Mouse (Mus musculus) adrenal gland, postnatal 0 days (tissue): Measurements from ENCODE around the gene Llgl1. TPM values are rescaled to one million over a fixed set of nuclear protein-coding genes. Genes with fewer than 3 reads are reported as not detected.

Source experiments
- microRNA-seq: library from miRNA; unstranded; fragments of <30 nt; microRNA quantifications from one replicate; pipeline ENCODE4, GENCODE M21; 2016; ENCODE audit warnings: borderline replicate concordance; ENCODE audit not compliant: insufficient number of aligned reads
- polyA plus RNA-seq: library from polyadenylated mRNA; unstranded; fragments of >200 nt; fragmentation: Nextera tagmentation; extraction: Ambion mirVana; gene quantifications from 2 replicates; pipeline ENCODE4 v1.2.1, GENCODE M21; 2015

Gene Llgl1
- 19.4 and 21.3 TPM in 2 replicates for polyA plus RNA-seq

DNA sequence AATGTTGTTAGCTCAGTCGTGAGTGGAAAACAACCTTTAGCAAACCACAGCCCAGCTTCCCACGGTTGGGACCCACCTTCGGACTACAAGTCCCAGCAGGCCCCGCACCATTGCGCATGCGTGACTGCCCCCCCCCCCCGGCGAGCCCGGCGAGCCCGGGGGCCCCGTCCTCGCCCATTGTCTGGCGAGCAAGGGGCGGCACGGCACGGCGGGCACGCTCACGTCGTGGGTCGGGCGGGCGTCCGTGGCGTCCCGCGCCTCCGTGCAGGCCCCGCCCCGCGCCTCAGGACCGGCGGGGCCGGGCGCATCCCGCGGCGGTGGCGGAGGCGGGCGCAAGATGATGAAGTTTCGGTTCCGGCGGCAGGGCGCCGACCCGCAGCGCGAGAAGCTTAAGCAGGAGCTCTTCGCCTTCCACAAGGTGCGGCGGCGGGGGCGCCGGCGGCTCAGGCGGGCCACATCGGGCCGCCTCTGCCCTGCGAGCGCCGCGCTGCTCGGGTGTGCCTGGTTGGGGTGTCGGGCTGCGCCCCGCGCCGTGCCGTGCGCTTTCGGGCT, at the start of gene Llgl1:
Llgl1 (plus strand) TSS at position 200 of the 552 bp plus-strand sequence.

GRCm38 (mm10) chr11:60726601-60727391, 27.3 kb downstream of the Llgl1 start, which contains the start of gene Flii:
Flii (minus strand) TSS chr11:60727263.

GRCm38 (mm10) chr11:60728260-60728761, 28.8 kb downstream of the Llgl1 start, which contains the start of gene Mief2:
Mief2 (plus strand) TSS chr11:60728398.

Small RNA genes within 50 kb of the gene (microRNA-seq; reads per million reads assigned to microRNA genes)
- 3.2 reads per million for gene Mir5100

Other genes starting within 250 kb of the Llgl1 start
- 54.9 and 71.7 TPM in 2 replicates for gene Drg2, start 245.1 kb upstream of the Llgl1 start, polyA plus RNA-seq
- gene Myo15, start 230.4 kb upstream of the Llgl1 start, polyA plus RNA-seq, result 0.17 and 0.39 TPM in 2 replicates
- gene Alkbh5, start 163.3 kb upstream of the Llgl1 start, polyA plus RNA-seq, result 25.8 and 38.5 TPM in 2 replicates
- 45.0 and 63.2 TPM in 2 replicates for gene Flii, start 27.5 kb downstream of the Llgl1 start, polyA plus RNA-seq
- gene Mief2, start 28.7 kb downstream of the Llgl1 start, polyA plus RNA-seq, result 10.6 and 21.4 TPM in 2 replicates
- 5.9 and 9.2 TPM in 2 replicates for gene Top3a, start 77.6 kb downstream of the Llgl1 start, polyA plus RNA-seq
- 1.8 and 2.3 TPM in 2 replicates for gene Smcr8, start 77.8 kb downstream of the Llgl1 start, polyA plus RNA-seq
- 27.4 and 79.2 TPM in 2 replicates for gene Shmt1, start 112.0 kb downstream of the Llgl1 start, polyA plus RNA-seq
- gene Dhrs7b, start 130.9 kb downstream of the Llgl1 start, polyA plus RNA-seq, result 50.2 and 51.8 TPM in 2 replicates
- 52.7 and 52.9 TPM in 2 replicates for gene Tmem11, start 179.5 kb downstream of the Llgl1 start, polyA plus RNA-seq
- 11.1 and 12.3 TPM in 2 replicates for gene Natd1, start 215.0 kb downstream of the Llgl1 start, polyA plus RNA-seq
- 47.7 and 99.6 TPM in 2 replicates for gene Map2k3, start 232.3 kb downstream of the Llgl1 start, polyA plus RNA-seq